Mouse (Mus musculus) neural tube, embryonic 13.5 days (tissue): ENCODE results near the gene Nfkbiz. TPM values are rescaled to one million over a fixed set of nuclear protein-coding genes. Genes with fewer than 3 reads are reported as not detected.

Source experiments
- ATAC-seq: fragments of 200-750 bp; cut with Nextera tagmentation; 2 replicates; pipeline ENCODE4 v1.8.0; 2017; ENCODE audit warnings: low read depth, mild to moderate bottlenecking, moderate TSS enrichment, moderate library complexity
- H3K27ac ChIP-seq: fragments of 300-500 bp; sonication (generic); replicated peaks from 2 replicates; pipeline ENCODE4 v1.5.1; 2015; ENCODE audit warnings: moderate library complexity, mild to moderate bottlenecking, inconsistent platforms
- H3K27me3 ChIP-seq: fragments of 300-500 bp; sonication (generic); 2 replicates; pipeline ENCODE4 v1.6.1; 2015; ENCODE audit warnings: mild to moderate bottlenecking, inconsistent platforms
- H3K36me3 ChIP-seq: fragments of 300-500 bp; sonication (generic); 2 replicates; pipeline ENCODE4 v1.6.1; 2015; ENCODE audit warnings: mild to moderate bottlenecking, inconsistent platforms
- H3K4me1 ChIP-seq: fragments of 300-500 bp; sonication (generic); replicated peaks from 2 replicates; pipeline ENCODE4 v1.6.1; 2015; ENCODE audit warnings: inconsistent platforms
- H3K4me2 ChIP-seq: fragments of 300-500 bp; sonication (generic); 2 replicates; pipeline ENCODE4 v1.6.1; 2015; ENCODE audit warnings: inconsistent platforms, mild to moderate bottlenecking, moderate library complexity
- H3K4me3 ChIP-seq: fragments of 300-500 bp; sonication (generic); 2 replicates; pipeline ENCODE4 v1.5.1; 2015; ENCODE audit warnings: mild to moderate bottlenecking, inconsistent platforms
- H3K9ac ChIP-seq: fragments of 300-500 bp; sonication (generic); 2 replicates; pipeline ENCODE4 v1.6.1; 2015; ENCODE audit warnings: moderate library complexity, mild to moderate bottlenecking, inconsistent platforms
- H3K9me3 ChIP-seq: fragments of 300-500 bp; sonication (generic); 2 replicates; pipeline ENCODE4 v1.6.1; 2016; ENCODE audit warnings: inconsistent platforms
- WGBS: fragments of 180-500 bp; shearing (Covaris S2); methylation state at CpG from one replicate; pipeline ENCODE4 v1.1.7; 2015; 5-methylcytosine and 5-hydroxymethylcytosine counted together
- polyA plus RNA-seq: library from polyadenylated mRNA; unstranded; fragments of >200 nt; fragmentation: Nextera tagmentation; extraction: Ambion mirVana; gene quantifications from 2 replicates; pipeline ENCODE4 v1.2.1, GENCODE M21; 2015

Gene Nfkbiz
- polyA plus RNA-seq, 1 experiment from 2014 or later = 2.2 TPM

- Histone ChIP-seq H3K9ac (no peak overlapping the region), H3K9me3 (no peaks in the 10 kb centered on the region), H3K4me3 (no peak overlapping the region), H3K4me1 (peaks cover 18% of the 10 kb centered on the region), H3K27me3 (peaks cover 5% of the 10 kb centered on the region; the same call in 1 of the 2 replicates), H3K27ac (no peak overlapping the region), H3K4me2 (no peak overlapping the region), H3K36me3 (peaks cover 63% of the 10 kb centered on the region)
- 81% methylated on average over 14 of the region's 14 CpGs for WGBS
- no peak for ATAC-seq
These were observed 23.2 kb downstream of the Nfkbiz start for GRCm38 (mm10) chr16:55815466-55815865.

GRCm38 (mm10) chr16:55814686-55815085 is 24.0 kb downstream of the Nfkbiz start:
- Histone ChIP-seq H3K9ac (no peak overlapping the region), H3K4me1 (peaks cover 12% of the 10 kb centered on the region), H3K4me2 (no peak overlapping the region), H3K36me3 (peaks cover 71% of the 10 kb centered on the region), H3K4me3 (no peak overlapping the region), H3K27me3 (no peaks in the 10 kb centered on the region), H3K27ac (no peak overlapping the region), H3K9me3 (no peaks in the 10 kb centered on the region)
- WGBS = 95% methylated on average over 6 of the region's 6 CpGs
- ATAC-seq = no peak

GRCm38 (mm10) chr16:55813916-55814315 is 24.8 kb downstream of the Nfkbiz start:
- H3K9ac ChIP-seq = no peak overlapping the region
- H3K4me3 ChIP-seq = no peak overlapping the region
- peaks cover 71% of the 10 kb centered on the region for H3K36me3 ChIP-seq
- no peak overlapping the region for H3K4me2 ChIP-seq
- H3K4me1 ChIP-seq = peaks cover 4% of the 10 kb centered on the region
- H3K9me3 ChIP-seq = no peaks in the 10 kb centered on the region
- H3K27me3 ChIP-seq = no peaks in the 10 kb centered on the region
- WGBS = 84% methylated on average over 15 of the region's 15 CpGs
- H3K27ac ChIP-seq = no peak overlapping the region
- ATAC-seq = no peak

- no peaks in the 10 kb centered on the region for H3K9me3 ChIP-seq
- H3K4me2 ChIP-seq = no peak overlapping the region
- H3K27ac ChIP-seq = no peak overlapping the region
- ATAC-seq = no peak
- H3K4me3 ChIP-seq = no peak overlapping the region
- 88% methylated on average over 6 of the region's 6 CpGs for WGBS
- H3K4me1 ChIP-seq = no peaks in the 10 kb centered on the region
- no peaks in the 10 kb centered on the region for H3K27me3 ChIP-seq
- H3K9ac ChIP-seq = no peak overlapping the region
- peaks cover 60% of the 10 kb centered on the region for H3K36me3 ChIP-seq
These were observed 26.9 kb downstream of the Nfkbiz start for GRCm38 (mm10) chr16:55811792-55812191.

GRCm38 (mm10) chr16:55809779-55810514 is 28.8 kb downstream of the Nfkbiz start:
- ATAC-seq = no peak
- H3K4me1 ChIP-seq = no peaks in the 10 kb centered on the region
- H3K27ac ChIP-seq = no peak overlapping the region
- no peak overlapping the region for H3K4me2 ChIP-seq
- H3K4me3 ChIP-seq = no peak overlapping the region
- WGBS = 96% methylated on average over 9 of the region's 9 CpGs
- no peaks in the 10 kb centered on the region for H3K27me3 ChIP-seq
- H3K9ac ChIP-seq = no peak overlapping the region
- H3K36me3 ChIP-seq = peaks cover 43% of the 10 kb centered on the region
- H3K9me3 ChIP-seq = no peaks in the 10 kb centered on the region

- no peaks in the 10 kb centered on the region for H3K9me3 ChIP-seq
- no peak overlapping the region for H3K4me2 ChIP-seq
- H3K27me3 ChIP-seq = no peaks in the 10 kb centered on the region
- H3K4me1 ChIP-seq = no peaks in the 10 kb centered on the region
- 95% methylated on average over 6 of the region's 6 CpGs for WGBS
- no peak overlapping the region for H3K9ac ChIP-seq
- H3K4me3 ChIP-seq = no peak overlapping the region
- peaks cover 37% of the 10 kb centered on the region for H3K36me3 ChIP-seq
- H3K27ac ChIP-seq = no peak overlapping the region
- no peak for ATAC-seq
These were observed 29.4 kb downstream of the Nfkbiz start for GRCm38 (mm10) chr16:55809345-55809744.

- Histone ChIP-seq H3K4me2 (no peak overlapping the region), H3K27me3 (no peaks in the 10 kb centered on the region), H3K9ac (no peak overlapping the region), H3K36me3 (peaks cover 21% of the 10 kb centered on the region), H3K27ac (no peak overlapping the region), H3K9me3 (no peaks in the 10 kb centered on the region), H3K4me3 (no peak overlapping the region), H3K4me1 (no peaks in the 10 kb centered on the region)
- ATAC-seq = no peak
- WGBS = 85% methylated on average over 6 of the region's 6 CpGs
These were observed 31.2 kb downstream of the Nfkbiz start for GRCm38 (mm10) chr16:55807505-55807932.

- no peaks in the 10 kb centered on the region for H3K4me1 ChIP-seq
- WGBS = 96% methylated on average over 1 of the region's 1 CpGs
- 0 out of 2 replicates have a peak, but pooled peaks cover under 1% of the 10 kb centered on the region for H3K36me3 ChIP-seq
- no peak overlapping the region for H3K4me2 ChIP-seq
- H3K9ac ChIP-seq = no peak overlapping the region
- H3K27me3 ChIP-seq = no peaks in the 10 kb centered on the region
- no peak overlapping the region for H3K4me3 ChIP-seq
- ATAC-seq = no peak
- H3K27ac ChIP-seq = no peak overlapping the region
- H3K9me3 ChIP-seq = no peaks in the 10 kb centered on the region
These were observed 33.9 kb downstream of the Nfkbiz start for GRCm38 (mm10) chr16:55804799-55805198.

- Histone ChIP-seq H3K4me3 (no peak overlapping the region), H3K36me3 (no peaks in the 10 kb centered on the region), H3K9me3 (no peaks in the 10 kb centered on the region), H3K4me1 (no peaks in the 10 kb centered on the region), H3K4me2 (no peak overlapping the region), H3K27me3 (no peaks in the 10 kb centered on the region), H3K27ac (no peak overlapping the region), H3K9ac (no peak overlapping the region)
- no peak for ATAC-seq
- WGBS = 94% methylated on average over 1 of the region's 1 CpGs
These were observed 37.1 kb downstream of the Nfkbiz start for GRCm38 (mm10) chr16:55801629-55802028.

- no peak overlapping the region for H3K4me3 ChIP-seq
- no peaks in the 10 kb centered on the region for H3K4me1 ChIP-seq
- H3K27ac ChIP-seq = no peak overlapping the region
- 87% methylated on average over 7 of the region's 7 CpGs for WGBS
- no peak overlapping the region for H3K4me2 ChIP-seq
- H3K36me3 ChIP-seq = no peaks in the 10 kb centered on the region
- no peaks in the 10 kb centered on the region for H3K9me3 ChIP-seq
- no peak overlapping the region for H3K9ac ChIP-seq
- no peaks in the 10 kb centered on the region for H3K27me3 ChIP-seq
- no peak for ATAC-seq
These were observed 39.9 kb downstream of the Nfkbiz start for GRCm38 (mm10) chr16:55798845-55799244.

- Histone ChIP-seq H3K36me3 (no peaks in the 10 kb centered on the region), H3K4me2 (no peak overlapping the region), H3K4me1 (no peaks in the 10 kb centered on the region), H3K27me3 (no peaks in the 10 kb centered on the region), H3K4me3 (no peak overlapping the region), H3K27ac (no peak overlapping the region), H3K9ac (no peak overlapping the region), H3K9me3 (no peaks in the 10 kb centered on the region)
- ATAC-seq = no peak
- WGBS = 91% methylated on average over 7 of the region's 7 CpGs
These were observed 48.4 kb downstream of the Nfkbiz start for GRCm38 (mm10) chr16:55790326-55790725.

- Histone ChIP-seq H3K4me2 (no peak overlapping the region), H3K36me3 (no peaks in the 10 kb centered on the region), H3K27me3 (no peaks in the 10 kb centered on the region), H3K9me3 (no peaks in the 10 kb centered on the region), H3K9ac (no peak overlapping the region), H3K27ac (no peak overlapping the region), H3K4me1 (no peaks in the 10 kb centered on the region), H3K4me3 (no peak overlapping the region)
- WGBS = 0% methylated on average over 1 of the region's 1 CpGs
- no peak for ATAC-seq
These were observed 49.4 kb downstream of the Nfkbiz start for GRCm38 (mm10) chr16:55789291-55789690.

- Histone ChIP-seq H3K27me3 (no peaks in the 10 kb centered on the region), H3K27ac (no peak overlapping the region), H3K9ac (no peak overlapping the region), H3K4me1 (no peaks in the 10 kb centered on the region), H3K4me3 (no peak overlapping the region), H3K9me3 (no peaks in the 10 kb centered on the region), H3K4me2 (no peak overlapping the region), H3K36me3 (no peaks in the 10 kb centered on the region)
- 55% methylated on average over 5 of the region's 5 CpGs for WGBS
- ATAC-seq = no peak
These were observed 50.0 kb downstream of the Nfkbiz start for GRCm38 (mm10) chr16:55788671-55789070.
